Mouse (Mus musculus): Measurements from ENCODE around the gene Mlf2.

DNA sequence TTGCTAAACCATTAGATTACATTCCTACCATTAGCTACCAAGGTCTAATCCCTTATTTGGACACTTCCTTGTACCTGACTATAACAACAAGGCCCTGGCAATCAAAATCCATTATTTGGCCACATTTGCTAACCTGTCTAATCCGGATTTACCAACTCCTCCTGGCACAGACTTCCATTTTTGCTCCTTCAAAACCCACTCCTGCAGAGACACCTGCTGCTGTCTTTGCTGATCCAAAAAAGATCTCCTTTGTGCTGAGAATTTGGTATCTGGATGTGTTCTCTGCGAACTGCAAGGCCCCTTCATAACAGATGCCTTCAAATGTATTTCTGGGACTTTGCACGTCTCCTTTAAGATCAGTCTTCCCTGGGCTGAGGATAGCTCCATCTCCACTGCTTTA, 12.3 kb downstream of the Mlf2 start:
- TF ChIP-seq CTCF (IDR thresholded peaks at IDR 0.05; ENCODE audit: control insufficient read depth, insufficient read depth, insufficient read length): no peak
- TF ChIP-seq MAX (IDR thresholded peaks at IDR 0.05): no peak
- no peak for TF ChIP-seq FOSL1 (IDR thresholded peaks at IDR 0.05; ENCODE audit: insufficient read depth, low read length, poor library complexity, severe bottlenecking)
- no peak for TF ChIP-seq CEBPB (IDR thresholded peaks at IDR 0.05; ENCODE audit: low read depth)
